Mouse (Mus musculus): ENCODE measurements at regions not wholly inside any gene's neighbourhood (a gene's known extent, or its start where the extent isn't known, plus 50 kb on each side); places are given as distances from the start of the nearest gene placed in this dataset.

- H3K9ac ChIP-seq, result no peak overlapping the region
- no peaks in the 10 kb centered on the region for H3K9me3 ChIP-seq (replicated peaks)
- H3K4me3 ChIP-seq, result no peak overlapping the region
- no peaks in the 10 kb centered on the region for H3K27me3 ChIP-seq
- H3K4me2 ChIP-seq, result no peak overlapping the region
- H3K4me1 ChIP-seq, result no peaks in the 10 kb centered on the region
- no peak for ATAC-seq
- WGBS, result 92% methylated on average over 1 of the region's 1 CpGs
- H3K27ac ChIP-seq, result no peak overlapping the region
- no peaks in the 10 kb centered on the region for H3K36me3 ChIP-seq (ENCODE audit: poor library complexity, severe bottlenecking)
These were observed 175.3 kb upstream of the Cypt12 start for GRCm38 (mm10) chr3:17772886-17773285.

GRCm38 (mm10) chr3:17779152-17779551 is 169.1 kb upstream of the Cypt12 start:
- H3K27me3 ChIP-seq, result no peaks in the 10 kb centered on the region
- no peaks in the 10 kb centered on the region for H3K9me3 ChIP-seq (replicated peaks)
- ATAC-seq, result no peak
- H3K27ac ChIP-seq, result no peak overlapping the region
- WGBS, result 84% methylated on average over 3 of the region's 3 CpGs
- no peak overlapping the region for H3K9ac ChIP-seq
- no peak overlapping the region for H3K4me3 ChIP-seq
- no peaks in the 10 kb centered on the region for H3K4me1 ChIP-seq
- H3K36me3 ChIP-seq (ENCODE audit: poor library complexity, severe bottlenecking), result no peaks in the 10 kb centered on the region
- no peak overlapping the region for H3K4me2 ChIP-seq

GRCm38 (mm10) chr3:17784076-17784475 is 164.1 kb upstream of the Cypt12 start:
- ATAC-seq, result no peak
- H3K9ac ChIP-seq, result peak overlapping the region; percentile 56
- H3K4me2 ChIP-seq, result peak overlapping the region; percentile 39
- peaks cover 40% of the 10 kb centered on the region for H3K4me1 ChIP-seq
- H3K4me3 ChIP-seq, result no peak overlapping the region
- peak overlapping the region; percentile 61; the same call in 1 of the 2 replicates for H3K27ac ChIP-seq
- 47% methylated on average over 3 of the region's 3 CpGs for WGBS
- no peaks in the 10 kb centered on the region for H3K27me3 ChIP-seq
- H3K36me3 ChIP-seq (ENCODE audit: poor library complexity, severe bottlenecking), result no peaks in the 10 kb centered on the region
- no peaks in the 10 kb centered on the region for H3K9me3 ChIP-seq (replicated peaks)

- 16% methylated on average over 3 of the region's 3 CpGs for WGBS
- H3K4me1 ChIP-seq, result peaks cover 40% of the 10 kb centered on the region
- no peak overlapping the region for H3K4me2 ChIP-seq
- H3K27me3 ChIP-seq, result no peaks in the 10 kb centered on the region
- no peaks in the 10 kb centered on the region for H3K9me3 ChIP-seq (replicated peaks)
- H3K9ac ChIP-seq, result no peak overlapping the region; the same call in 1 of the 2 replicates
- H3K27ac ChIP-seq, result peak overlapping the region; percentile 19; the same call in 1 of the 2 replicates
- no peak for ATAC-seq
- no peaks in the 10 kb centered on the region for H3K36me3 ChIP-seq (ENCODE audit: poor library complexity, severe bottlenecking)
- H3K4me3 ChIP-seq, result no peak overlapping the region
These were observed 163.6 kb upstream of the Cypt12 start for GRCm38 (mm10) chr3:17784587-17784986.

DNA sequence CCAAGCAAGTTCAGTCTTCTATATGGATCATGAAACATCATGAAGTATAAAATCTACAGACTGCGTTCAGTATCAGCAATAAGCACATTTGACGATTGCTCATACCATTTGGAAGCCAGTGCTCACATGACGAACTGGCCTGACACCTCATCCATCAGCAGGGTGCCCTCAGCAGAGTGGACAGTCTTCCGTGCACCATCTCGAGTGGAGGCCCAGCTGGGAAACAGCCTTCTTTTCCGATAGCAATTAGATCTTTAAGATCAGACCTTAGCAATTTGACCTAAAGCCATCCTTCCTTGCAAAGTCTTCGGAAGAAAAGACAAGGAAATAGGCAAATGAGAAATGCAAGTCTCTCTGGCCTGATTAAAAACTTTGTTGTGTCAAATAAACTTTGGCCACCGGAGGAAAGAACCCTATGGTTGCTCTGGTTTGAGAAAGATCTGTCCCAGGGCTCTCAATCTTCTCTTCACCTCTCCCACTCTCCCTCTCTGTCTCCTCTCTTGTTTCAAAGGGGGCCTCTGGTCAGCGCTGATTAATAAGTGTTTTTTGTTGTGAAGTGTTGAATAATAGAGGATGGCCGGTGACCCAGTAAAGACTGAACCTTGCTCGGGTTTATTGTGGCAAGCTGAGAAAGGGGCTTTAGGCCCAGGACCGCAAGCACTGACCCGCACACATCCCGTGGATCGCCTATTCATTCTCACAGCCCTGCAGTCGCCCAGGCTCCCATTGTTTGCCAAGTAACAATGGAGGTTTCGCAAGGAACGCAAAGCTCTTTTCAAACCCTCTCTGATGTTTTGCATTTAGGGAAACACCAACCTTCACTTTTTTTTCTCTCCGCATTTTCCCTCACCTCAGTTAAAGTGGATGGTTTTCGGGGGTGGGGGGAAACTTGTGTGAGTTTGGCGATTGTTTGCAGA is 162.8 kb upstream of the Cypt12 start:
- peak overlapping the region; percentile 96 for H3K4me2 ChIP-seq

GRCm38 (mm10) chr3:17786023-17786720 is 162.0 kb upstream of the Cypt12 start:
- peak overlapping the region; percentile 96 for H3K4me2 ChIP-seq
- under 1% methylated on average over 55 of the region's 56 CpGs for WGBS
- H3K4me1 ChIP-seq, result peaks cover 40% of the 10 kb centered on the region
- H3K9ac ChIP-seq, result peak overlapping the region; percentile 99
- H3K4me3 ChIP-seq, result peak overlapping the region; percentile 75
- ATAC-seq, result peak; percentile 31
- H3K9me3 ChIP-seq (replicated peaks), result no peaks in the 10 kb centered on the region
- H3K27ac ChIP-seq, result peak overlapping the region; percentile 99
- H3K27me3 ChIP-seq, result no peaks in the 10 kb centered on the region
- no peaks in the 10 kb centered on the region for H3K36me3 ChIP-seq (ENCODE audit: poor library complexity, severe bottlenecking)

More for the DNA sequence above, 162.8 kb upstream of the Cypt12 start:
- no peak for ATAC-seq
- WGBS, result 3% methylated on average over 21 of the region's 21 CpGs
- peak overlapping the region; percentile 99 for H3K27ac ChIP-seq
- H3K9me3 ChIP-seq (replicated peaks), result no peaks in the 10 kb centered on the region
- peak overlapping the region; percentile 75 for H3K4me3 ChIP-seq
- peak overlapping the region; percentile 99 for H3K9ac ChIP-seq
- peaks cover 40% of the 10 kb centered on the region for H3K4me1 ChIP-seq
- H3K27me3 ChIP-seq, result no peaks in the 10 kb centered on the region
- no peaks in the 10 kb centered on the region for H3K36me3 ChIP-seq (ENCODE audit: poor library complexity, severe bottlenecking)

DNA sequence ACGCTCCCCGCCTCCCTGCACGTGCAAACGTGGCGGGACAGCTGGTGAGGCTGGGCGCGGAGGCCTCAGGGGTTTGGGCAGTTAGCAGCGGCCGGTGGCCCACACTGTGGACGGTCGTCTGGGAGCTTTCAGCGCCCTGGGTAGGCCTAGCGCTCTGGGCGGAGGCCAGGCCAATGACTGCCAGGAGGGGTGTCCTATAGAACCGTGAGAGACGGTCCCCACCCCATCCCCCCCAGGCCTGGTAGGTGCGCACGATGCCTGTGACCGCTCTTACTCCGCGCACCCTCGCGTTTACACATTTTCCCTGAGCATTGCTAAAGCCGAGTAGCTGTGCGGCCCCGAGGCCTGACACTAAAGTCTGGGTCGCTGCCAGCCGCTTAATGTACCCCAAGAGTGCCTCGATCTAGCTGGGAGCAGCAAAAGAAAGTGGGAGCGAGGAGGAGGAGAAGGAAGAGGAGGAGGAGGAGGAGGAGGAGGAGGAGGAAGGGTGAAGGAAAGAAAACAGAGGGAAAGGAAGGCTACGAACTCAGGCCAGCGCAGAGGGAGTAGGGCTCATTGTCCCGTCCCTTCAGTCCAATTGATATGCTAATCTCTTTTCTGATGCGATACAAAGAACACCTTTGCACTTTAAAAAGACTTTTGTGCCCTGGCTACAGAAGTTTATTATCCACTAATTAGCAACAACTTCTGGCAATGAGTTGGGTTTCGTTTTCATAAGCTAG is 161.3 kb upstream of the Cypt12 start:
- WGBS, result 1% methylated on average over 35 of the region's 35 CpGs
- H3K9ac ChIP-seq, result peak overlapping the region; percentile 99
- ATAC-seq, result peak; percentile 63

DNA sequence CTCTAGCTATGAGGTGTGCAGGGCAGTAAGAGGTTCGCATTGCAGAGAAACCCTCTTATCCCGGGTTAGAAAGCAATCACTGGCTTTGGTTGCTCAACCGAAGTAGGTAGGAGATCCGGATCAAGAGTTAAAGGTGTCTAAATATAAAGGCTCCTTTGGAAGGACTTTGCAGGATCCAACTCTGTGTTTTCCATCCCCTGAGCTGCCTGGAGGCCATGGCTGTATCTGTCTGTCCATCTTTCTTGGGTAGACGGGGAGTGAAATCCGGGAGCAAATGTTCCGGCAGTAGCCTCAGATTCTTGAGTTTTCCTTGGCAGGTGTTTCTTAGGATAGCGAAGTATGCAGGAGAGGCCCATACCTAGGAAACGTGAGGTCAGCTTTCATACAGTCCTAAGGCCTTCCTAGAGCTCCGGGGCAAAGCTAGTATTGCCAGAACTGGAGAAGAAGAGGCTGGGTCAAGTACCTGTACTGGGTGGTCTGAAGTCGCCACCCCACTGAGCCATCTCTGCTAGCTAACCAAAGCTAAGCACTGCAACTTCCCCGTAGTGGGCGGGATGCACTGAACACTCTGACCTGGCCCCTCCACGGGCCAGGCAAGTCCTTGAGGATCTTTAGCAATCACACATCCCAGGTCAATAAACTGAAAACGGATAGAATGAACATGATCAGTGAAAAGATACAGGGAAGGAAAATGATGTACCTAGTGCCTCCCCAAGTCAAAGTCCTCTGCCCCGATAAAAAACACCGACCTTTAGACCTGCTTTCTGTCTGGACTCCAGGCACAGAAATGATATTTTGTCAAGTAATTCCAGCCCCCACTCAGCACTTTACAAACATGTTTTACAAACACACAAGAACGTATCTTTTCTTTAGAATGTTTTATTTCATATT is 160.5 kb upstream of the Cypt12 start:
- Histone ChIP-seq H3K27me3 (no peaks in the 10 kb centered on the region), H3K9me3 (replicated peaks) (no peaks in the 10 kb centered on the region), H3K4me3 (peak overlapping the region; percentile 75), H3K27ac (peak overlapping the region; percentile 99), H3K4me2 (peak overlapping the region; percentile 96), H3K4me1 (peaks cover 40% of the 10 kb centered on the region), H3K36me3 (ENCODE audit: poor library complexity, severe bottlenecking) (no peaks in the 10 kb centered on the region), H3K9ac (peak overlapping the region; percentile 99)
- ATAC-seq, result no peak
- WGBS, result 9% methylated on average over 18 of the region's 18 CpGs

More for the DNA sequence above, 161.3 kb upstream of the Cypt12 start:
- H3K4me1 ChIP-seq, result peaks cover 40% of the 10 kb centered on the region
- H3K4me3 ChIP-seq, result peak overlapping the region; percentile 75
- peak overlapping the region; percentile 96 for H3K4me2 ChIP-seq
- H3K36me3 ChIP-seq (ENCODE audit: poor library complexity, severe bottlenecking), result no peaks in the 10 kb centered on the region
- H3K9me3 ChIP-seq (replicated peaks), result no peaks in the 10 kb centered on the region
- H3K27me3 ChIP-seq, result no peaks in the 10 kb centered on the region
- peak overlapping the region; percentile 99 for H3K27ac ChIP-seq

DNA sequence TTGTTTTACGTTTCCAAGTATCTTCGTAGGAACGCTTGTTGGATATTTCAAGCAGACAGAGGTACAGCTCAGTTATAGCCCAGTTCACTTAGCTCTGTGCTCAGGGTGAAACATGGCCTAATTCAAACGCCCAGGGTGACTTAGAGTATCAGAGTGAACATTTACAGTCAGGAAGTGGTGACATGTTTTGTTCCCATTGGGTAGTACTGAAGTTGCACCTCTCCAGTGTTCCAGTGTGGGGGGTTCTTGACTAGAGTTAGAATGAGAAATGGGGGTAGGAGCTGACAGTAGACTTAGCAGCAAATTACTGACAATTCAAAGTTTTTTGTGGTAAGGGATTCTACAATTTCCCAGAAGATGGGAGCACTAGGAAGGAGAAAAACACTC is 159.9 kb upstream of the Cypt12 start:
- Histone ChIP-seq H3K27ac (peak overlapping the region; percentile 99), H3K27me3 (no peaks in the 10 kb centered on the region), H3K36me3 (ENCODE audit: poor library complexity, severe bottlenecking) (no peaks in the 10 kb centered on the region), H3K4me2 (peak overlapping the region; percentile 96), H3K4me3 (peak overlapping the region; percentile 75), H3K9me3 (replicated peaks) (no peaks in the 10 kb centered on the region), H3K9ac (peak overlapping the region; percentile 99), H3K4me1 (peaks cover 40% of the 10 kb centered on the region)
- ATAC-seq, result no peak
- WGBS, result 46% methylated on average over 4 of the region's 4 CpGs

- Histone ChIP-seq H3K27me3 (no peaks in the 10 kb centered on the region), H3K4me1 (peaks cover 40% of the 10 kb centered on the region), H3K4me3 (peak overlapping the region; percentile 75), H3K36me3 (ENCODE audit: poor library complexity, severe bottlenecking) (no peaks in the 10 kb centered on the region), H3K27ac (peak overlapping the region; percentile 99), H3K4me2 (peak overlapping the region; percentile 96), H3K9me3 (replicated peaks) (no peaks in the 10 kb centered on the region), H3K9ac (peak overlapping the region; percentile 99)
- ATAC-seq, result no peak
- 23% methylated on average over 3 of the region's 3 CpGs for WGBS
These were observed 159.4 kb upstream of the Cypt12 start for GRCm38 (mm10) chr3:17788778-17789299.

Measured in forebrain, embryonic 13.5 days (tissue).